Mouse (Mus musculus) kidney, adult 2 months (tissue): Measurements from ENCODE around the gene Aar2.

Experiments
- CTCF ChIP-seq: fragments of 200-500 bp; conservative IDR thresholded peaks from 2 replicates; pipeline ENCODE4 v1.5.1; 2011; ENCODE audit warnings: low read depth, mild to moderate bottlenecking, control low read depth, low read length, moderate library complexity, mixed read lengths; ENCODE audit not compliant: insufficient read depth, insufficient read length
- POLR2A ChIP-seq: fragments of 200-500 bp; IDR thresholded peaks from one replicate; pipeline ENCODE4 v1.6.1; 2011; ENCODE audit warnings: low read depth, low read length, control low read depth

DNA sequence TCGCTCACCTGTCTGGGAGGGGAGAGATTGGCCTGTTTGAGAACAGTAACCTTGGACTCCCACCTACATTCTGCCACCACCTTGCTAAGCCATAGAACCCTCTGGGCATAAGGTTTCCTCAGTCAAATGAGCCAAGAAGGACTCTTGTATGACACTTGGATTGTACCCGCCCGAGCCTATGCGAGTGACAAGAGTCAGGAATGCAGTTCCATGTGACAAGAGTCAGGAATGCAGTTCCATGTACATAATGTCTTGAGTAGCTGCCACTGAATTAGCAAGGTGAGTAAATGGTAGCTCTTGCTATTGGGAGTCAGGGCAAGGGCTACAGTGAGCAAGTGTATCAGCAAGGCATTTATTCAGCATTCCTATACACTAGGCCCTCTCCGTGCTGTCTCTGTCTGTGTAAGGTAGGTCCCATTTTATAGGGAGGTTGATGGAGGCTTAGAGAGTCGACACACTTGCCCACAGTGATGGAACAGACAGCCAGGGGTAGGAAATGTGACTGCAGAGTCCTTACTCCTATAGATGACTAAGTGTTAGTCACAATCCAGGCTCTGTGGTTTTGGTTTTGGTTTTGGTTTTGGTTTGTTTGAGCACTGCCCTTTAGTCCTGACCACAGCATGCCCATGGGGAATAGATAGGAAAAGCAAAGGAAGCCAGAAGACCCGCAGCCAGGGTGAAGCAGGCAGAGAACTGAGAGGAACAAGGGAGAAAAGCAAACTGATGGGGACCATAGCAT, 8.4 kb upstream of the Aar2 start:
- TF ChIP-seq POLR2A (no peak), CTCF (no peak)
